Mouse (Mus musculus): ENCODE measurements around the gene Fyco1.

GRCm38 (mm10) chr9:123849976-123850695 is 1.6 kb downstream of the Fyco1 start:
- TF ChIP-seq POLR2A (IDR thresholded peaks at IDR 0.05; ENCODE audit: extremely low read depth, insufficient read depth, low read length) (no peak), CTCF (IDR thresholded peaks at IDR 0.05; ENCODE audit: extremely low read depth, insufficient read depth, low read length) (no peak)

All from cortical plate, adult 2 months (tissue).